Mouse (Mus musculus) liver, embryonic 14.5 days (tissue): Measurements from ENCODE around the gene Idua.

Experiments used
- CTCF ChIP-seq: IDR thresholded peaks from 2 replicates; pipeline ENCODE4 v1.5.1; 2016; ENCODE audit warnings: antibody characterized with exemption, low read depth, control low read depth
- EP300 ChIP-seq: IDR thresholded peaks from 2 replicates; pipeline ENCODE4 v1.6.1; 2016; ENCODE audit warnings: antibody characterized with exemption, low read depth

GRCm38 (mm10) chr5:108655381-108655780, 4.8 kb upstream of the Idua start:
- TF ChIP-seq CTCF (no peak), EP300 (no peak)
